Mouse (Mus musculus) bone marrow macrophage, adult 2 months (primary cell): ENCODE data around the gene Shb.

ENCODE experiments used
- CTCF ChIP-seq: IDR thresholded peaks from 2 replicates; pipeline ENCODE4 v1.5.1; 2012; ENCODE audit warnings: low read depth, mild to moderate bottlenecking, low read length, moderate library complexity
- POLR2A ChIP-seq: IDR thresholded peaks from 2 replicates; pipeline ENCODE4 v1.6.1; 2012; ENCODE audit warnings: mild to moderate bottlenecking, low read depth, low read length, borderline replicate concordance

GRCm38 (mm10) chr4:45515894-45516293, 16.4 kb downstream of the Shb start:
- no peak for TF ChIP-seq CTCF
- no peak for TF ChIP-seq POLR2A
